In the genomic region with DNA sequence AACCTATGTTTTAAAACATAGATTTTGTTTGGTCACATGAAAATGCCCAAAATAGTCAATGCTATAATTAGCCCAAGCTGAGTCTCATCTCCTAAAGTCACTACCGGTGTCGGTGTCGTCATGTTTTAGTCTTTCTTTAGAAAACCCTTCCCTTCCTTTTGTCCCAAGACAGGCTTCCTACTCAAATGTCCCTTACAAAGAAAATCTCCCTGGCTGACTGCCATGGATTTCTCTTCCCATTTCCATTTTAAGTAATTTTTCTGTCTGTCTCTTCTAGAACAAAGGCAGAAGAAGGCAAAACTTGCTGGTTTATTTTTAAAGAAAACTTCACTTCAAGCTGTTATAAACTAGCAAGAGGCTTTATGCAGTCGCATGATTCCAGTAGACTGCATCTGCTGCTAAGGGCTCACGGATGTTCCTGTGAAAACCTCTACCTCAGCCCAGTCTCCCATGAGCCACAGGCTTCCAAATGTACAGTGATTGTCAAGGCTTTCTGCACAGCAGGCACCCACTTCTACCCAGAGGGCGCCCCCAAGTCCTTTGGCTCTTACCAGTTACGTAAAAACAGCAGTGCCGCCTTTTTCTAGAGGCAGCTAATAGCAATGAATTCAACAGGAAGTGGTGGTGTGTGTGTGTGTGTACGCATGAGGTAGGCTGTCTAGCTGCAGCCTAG, we compare ENCODE assay signal across 8 mouse cellular contexts. TPM values are rescaled to one million over a fixed set of nuclear protein-coding genes. Genes with fewer than 3 reads are reported as not detected.
A peak's percentile ranks its signal among the peaks of the same experiment; 100 is the strongest.
DNase-seq lines count a peak whose midpoint lies in the region; ATAC-seq and TF ChIP-seq lines count a peak whose summit lies in the region.

No protein-coding gene starts in this region.

- no peak for TF ChIP-seq POLR2A in bone marrow, adult 2 months (IDR thresholded peaks at IDR 0.05; ENCODE audit: borderline replicate concordance, control insufficient read depth, low read depth, low read length)

- peak overlapping the region; percentile 15 for H3K4me2 ChIP-seq in hindbrain, embryonic 15.5 days
- H3K4me2 ChIP-seq in hindbrain, embryonic 11.5 days (replicated peaks; ENCODE audit: low read depth, low read length) = no peak overlapping the region
- H3K4me2 ChIP-seq in heart, embryonic 14.5 days (ENCODE audit: low read length) = peak overlapping the region; percentile 52
- H3K4me2 ChIP-seq in limb, embryonic 15.5 days = 0 out of 2 replicates have a peak overlapping the region, but pooled peaks have one; percentile 11

- WGBS in hindbrain, embryonic 15.5 days = 62% methylated on average over 9 of the region's 9 CpGs
- 80% methylated on average over 9 of the region's 9 CpGs for WGBS in hindbrain, embryonic 11.5 days
- WGBS in bone marrow, adult 2 months = 8% methylated on average over 9 of the region's 9 CpGs
- WGBS in heart, embryonic 14.5 days = 30% methylated on average over 9 of the region's 9 CpGs
- WGBS in limb, embryonic 15.5 days = 47% methylated on average over 9 of the region's 9 CpGs

- H3K27ac ChIP-seq in hindbrain, embryonic 15.5 days (replicated peaks) = peak overlapping the region; percentile 65
- H3K27ac ChIP-seq in hindbrain, embryonic 11.5 days (ENCODE audit: low read depth, low read length) = no peak overlapping the region
- peak overlapping the region; percentile 72 for H3K27ac ChIP-seq in bone marrow, adult 2 months (ENCODE audit: control insufficient read depth, insufficient read depth, low read depth, low read length, poor library complexity)
- H3K27ac ChIP-seq in heart, embryonic 14.5 days (replicated peaks in 1 of 2; ENCODE audit: control insufficient read depth in 1 of 2, insufficient read depth in 1 of 2, low read depth in 2 of 2, low read length in 2 of 2) = peak overlapping the region; percentile 79 to 94
- H3K27ac ChIP-seq in limb, embryonic 15.5 days = peak overlapping the region; percentile 74

- no peak for TF ChIP-seq CTCF in bone marrow, adult 2 months (IDR thresholded peaks at IDR 0.05; ENCODE audit: control insufficient read depth, insufficient read depth, low read length)

- H3K36me3 ChIP-seq in hindbrain, embryonic 15.5 days = no peaks in the 10 kb centered on the region
- no peaks in the 10 kb centered on the region for H3K36me3 ChIP-seq in hindbrain, embryonic 11.5 days (ENCODE audit: control insufficient read depth, insufficient read depth, low read length)
- H3K36me3 ChIP-seq in heart, embryonic 14.5 days (ENCODE audit: control insufficient read depth, insufficient read depth, low read length) = peaks cover 13% of the 10 kb centered on the region; the same call in 1 of the 2 replicates
- peaks cover 12% of the 10 kb centered on the region; the same call in 1 of the 2 replicates for H3K36me3 ChIP-seq in limb, embryonic 15.5 days

- no peak overlapping the region for H3K4me3 ChIP-seq in hindbrain, embryonic 15.5 days
- no peak overlapping the region for H3K4me3 ChIP-seq in hindbrain, embryonic 11.5 days (ENCODE audit: low read depth, low read length)
- H3K4me3 ChIP-seq in bone marrow, adult 2 months (replicated peaks; ENCODE audit: control insufficient read depth, low read depth, low read length) = peak overlapping the region; percentile 18
- H3K4me3 ChIP-seq in heart, embryonic 14.5 days (ENCODE audit: control insufficient read depth in 1 of 2, insufficient read depth in 1 of 2, low read depth in 1 of 2, low read length in 2 of 2) = no peak overlapping the region
- no peak overlapping the region for H3K4me3 ChIP-seq in limb, embryonic 15.5 days

- H3K9me3 ChIP-seq in hindbrain, embryonic 15.5 days = no peaks in the 10 kb centered on the region
- no peaks in the 10 kb centered on the region for H3K9me3 ChIP-seq in hindbrain, embryonic 11.5 days (ENCODE audit: control insufficient read depth, low read length)
- H3K9me3 ChIP-seq in heart, embryonic 14.5 days (ENCODE audit: control insufficient read depth, low read length) = no peaks in the 10 kb centered on the region
- H3K9me3 ChIP-seq in limb, embryonic 15.5 days = no peaks in the 10 kb centered on the region

- ATAC-seq in hindbrain, embryonic 15.5 days (ENCODE audit: low FRiP score, low read depth) = no peak
- no peak for ATAC-seq in hindbrain, embryonic 11.5 days (ENCODE audit: low FRiP score)
- ATAC-seq in heart, embryonic 14.5 days (ENCODE audit: insufficient number of reproducible peaks, insufficient read depth, low FRiP score, low read depth) = no peak
- no peak for ATAC-seq in limb, embryonic 15.5 days (ENCODE audit: insufficient number of reproducible peaks, low FRiP score, low TSS enrichment, low read depth)

- no peak overlapping the region for H3K9ac ChIP-seq in hindbrain, embryonic 15.5 days
- H3K9ac ChIP-seq in hindbrain, embryonic 11.5 days (ENCODE audit: low read depth, low read length) = no peak overlapping the region
- H3K9ac ChIP-seq in heart, embryonic 14.5 days (ENCODE audit: low read length) = peak overlapping the region; percentile 64
- no peak overlapping the region for H3K9ac ChIP-seq in limb, embryonic 15.5 days

- peaks cover 30% of the 10 kb centered on the region for H3K4me1 ChIP-seq in hindbrain, embryonic 15.5 days (replicated peaks)
- peaks cover under 1% of the 10 kb centered on the region; the same call in 1 of the 2 replicates for H3K4me1 ChIP-seq in hindbrain, embryonic 11.5 days (replicated peaks; ENCODE audit: control insufficient read depth, insufficient read depth, low read length)
- peaks cover under 1% of the 10 kb centered on the region for H3K4me1 ChIP-seq in bone marrow, adult 2 months (ENCODE audit: control insufficient read depth, insufficient read depth, low read length)
- H3K4me1 ChIP-seq in heart, embryonic 14.5 days (ENCODE audit: control insufficient read depth in 2 of 2, insufficient read depth in 2 of 2, low read length in 2 of 2) = peaks cover 11 to 30% of the 10 kb centered on the region in 2 experiments
- H3K4me1 ChIP-seq in limb, embryonic 15.5 days = peaks cover 35% of the 10 kb centered on the region

- no peak for DNase-seq in hindbrain, embryonic 11.5 days (ENCODE audit: low spot score)
- peak; percentile 23 to 58 for DNase-seq in right cerebral cortex, postnatal 36 days (ENCODE audit: low spot score in 2 of 2)
- no peak for DNase-seq in embryo, embryonic 10 days (ENCODE audit: low spot score)
- no peak for DNase-seq in embryo, embryonic 10.5 days (ENCODE audit: low spot score)

- no peaks in the 10 kb centered on the region for H3K27me3 ChIP-seq in hindbrain, embryonic 15.5 days
- no peaks in the 10 kb centered on the region for H3K27me3 ChIP-seq in hindbrain, embryonic 11.5 days (ENCODE audit: control insufficient read depth, insufficient read depth, low read length)
- H3K27me3 ChIP-seq in heart, embryonic 14.5 days (ENCODE audit: control insufficient read depth, insufficient read depth, low read length) = no peaks in the 10 kb centered on the region
- H3K27me3 ChIP-seq in limb, embryonic 15.5 days = no peaks in the 10 kb centered on the region

RNA-seq across cellular contexts. Expression of gene Naif1, which starts 2.9 kb away (rescaled TPM):
- polyA plus RNA-seq in hindbrain, embryonic 15.5 days (2015; fragmentation: Nextera tagmentation; extraction: Ambion mirVana) = 4.8 and 5.8 TPM in 2 replicates
- polyA plus RNA-seq in hindbrain, embryonic 11.5 days (2014; fragmentation: Nextera tagmentation; extraction: Ambion mirVana) = 5.2 and 6.0 TPM in 2 replicates
- polyA plus RNA-seq in bone marrow, adult 2 months (2011; ENCODE audit: insufficient read depth, insufficient read length, low replicate concordance, missing spikeins) = 1.9 and 2.6 TPM in 2 replicates
- 4.5 and 4.7 TPM in 2 replicates for polyA plus RNA-seq in heart, embryonic 14.5 days (2014; fragmentation: Nextera tagmentation; extraction: Ambion mirVana)
- 5.6 and 6.0 TPM in 2 replicates for polyA plus RNA-seq in limb, embryonic 15.5 days (2015; fragmentation: Nextera tagmentation; extraction: Ambion mirVana)

RNA-seq across cellular contexts. Expression of gene Slc25a25, which starts 3.8 kb away (rescaled TPM):
- polyA plus RNA-seq in hindbrain, embryonic 15.5 days (2015; fragmentation: Nextera tagmentation; extraction: Ambion mirVana) = 51.4 and 54.4 TPM in 2 replicates
- polyA plus RNA-seq in hindbrain, embryonic 11.5 days (2014; fragmentation: Nextera tagmentation; extraction: Ambion mirVana) = 19.5 and 28.4 TPM in 2 replicates
- 7.3 and 10.6 TPM in 2 replicates for polyA plus RNA-seq in bone marrow, adult 2 months (2011; ENCODE audit: insufficient read depth, insufficient read length, low replicate concordance, missing spikeins)
- 6.6 and 8.0 TPM in 2 replicates for polyA plus RNA-seq in heart, embryonic 14.5 days (2014; fragmentation: Nextera tagmentation; extraction: Ambion mirVana)
- polyA plus RNA-seq in limb, embryonic 15.5 days (2015; fragmentation: Nextera tagmentation; extraction: Ambion mirVana) = 17.1 and 17.5 TPM in 2 replicates

RNA-seq across cellular contexts. Expression of gene Ptges2, which starts 51.7 kb away (rescaled TPM):
- 51.0 and 57.4 TPM in 2 replicates for polyA plus RNA-seq in hindbrain, embryonic 15.5 days (2015; fragmentation: Nextera tagmentation; extraction: Ambion mirVana)
- 30.2 and 30.8 TPM in 2 replicates for polyA plus RNA-seq in hindbrain, embryonic 11.5 days (2014; fragmentation: Nextera tagmentation; extraction: Ambion mirVana)
- polyA plus RNA-seq in bone marrow, adult 2 months (2011; ENCODE audit: insufficient read depth, insufficient read length, low replicate concordance, missing spikeins) = 3.6 and 15.0 TPM in 2 replicates
- polyA plus RNA-seq in heart, embryonic 14.5 days (2014; fragmentation: Nextera tagmentation; extraction: Ambion mirVana) = 43.7 and 48.2 TPM in 2 replicates
- 24.9 and 26.0 TPM in 2 replicates for polyA plus RNA-seq in limb, embryonic 15.5 days (2015; fragmentation: Nextera tagmentation; extraction: Ambion mirVana)

RNA-seq across cellular contexts. Expression of gene Lcn2, which starts 59.3 kb away (rescaled TPM):
- 0.73 and 1.2 TPM in 2 replicates for polyA plus RNA-seq in hindbrain, embryonic 15.5 days (2015; fragmentation: Nextera tagmentation; extraction: Ambion mirVana)
- 0.19 TPM in 1 of 2 replicates, not detected in the other for polyA plus RNA-seq in hindbrain, embryonic 11.5 days (2014; fragmentation: Nextera tagmentation; extraction: Ambion mirVana)
- polyA plus RNA-seq in bone marrow, adult 2 months (2011; ENCODE audit: insufficient read depth, insufficient read length, low replicate concordance, missing spikeins) = 436 and 1,079 TPM in 2 replicates
- 0.35 and 1.8 TPM in 2 replicates for polyA plus RNA-seq in heart, embryonic 14.5 days (2014; fragmentation: Nextera tagmentation; extraction: Ambion mirVana)
- polyA plus RNA-seq in limb, embryonic 15.5 days (2015; fragmentation: Nextera tagmentation; extraction: Ambion mirVana) = 3.2 and 3.9 TPM in 2 replicates

Comparison
In these comparisons a context has a peak if more than half of its experiments do, and no peak if none do; other contexts are left out.
1. DNase-seq: peak in right cerebral cortex, postnatal 36 days (2 of 2); none in hindbrain, embryonic 11.5 days (single experiment), embryo, embryonic 10 days (single experiment) and embryo, embryonic 10.5 days (single experiment).